Mouse (Mus musculus) midbrain, embryonic 14.5 days (tissue): ENCODE measurements at regions not wholly inside any gene's neighbourhood (a gene's known extent, or its start where the extent isn't known, plus 50 kb on each side); places are given as distances from the start of the nearest gene placed in this dataset.

ENCODE experiments used
- ATAC-seq: fragments of 200-750 bp; cut with Nextera tagmentation; 2 replicates; pipeline ENCODE4 v1.8.0; 2017; ENCODE audit warnings: moderate number of reproducible peaks, moderate library complexity; ENCODE audit not compliant: low FRiP score, low TSS enrichment
- DNase-seq: peaks from one replicate; pipeline ENCODE4 v3.0.0-alpha.2; 2015
- H3K27ac ChIP-seq: fragments of 300-500 bp; sonication (generic); replicated peaks from 2 replicates; pipeline ENCODE4 v1.5.1; 2014; ENCODE audit warnings: mild to moderate bottlenecking, low read depth, low read length, moderate library complexity
- H3K27me3 ChIP-seq: fragments of 300-500 bp; sonication (generic); 2 replicates; pipeline ENCODE4 v1.6.1; 2014; ENCODE audit warnings: low read length, control low read depth, mixed read lengths; ENCODE audit not compliant: control insufficient read depth, insufficient read depth
- H3K36me3 ChIP-seq: fragments of 300-500 bp; sonication (generic); 2 replicates; pipeline ENCODE4 v1.6.1; 2014; ENCODE audit warnings: low read length, control low read depth; ENCODE audit not compliant: control insufficient read depth, insufficient read depth
- H3K4me1 ChIP-seq: fragments of 300-500 bp; sonication (generic); 2 replicates; pipeline ENCODE4 v1.6.1; 2014; ENCODE audit warnings: mild to moderate bottlenecking, antibody characterized with exemption, low read length, control low read depth; ENCODE audit not compliant: control insufficient read depth, insufficient read depth
- H3K4me2 ChIP-seq: fragments of 300-500 bp; sonication (generic); 2 replicates; pipeline ENCODE4 v1.6.1; 2014; ENCODE audit warnings: mild to moderate bottlenecking, low read length, moderate library complexity
- H3K4me3 ChIP-seq: fragments of 300-500 bp; sonication (generic); replicated peaks from 2 replicates; pipeline ENCODE4 v1.5.1; 2014; ENCODE audit warnings: low read depth, low read length
- H3K9ac ChIP-seq: fragments of 300-500 bp; sonication (generic); replicated peaks from 2 replicates; pipeline ENCODE4 v1.6.1; 2014; ENCODE audit warnings: mild to moderate bottlenecking, low read length, moderate library complexity
- H3K9me3 ChIP-seq: fragments of 300-500 bp; sonication (generic); 2 replicates; pipeline ENCODE4 v1.6.1; 2016; ENCODE audit warnings: low read length, control low read depth, mixed read lengths; ENCODE audit not compliant: control insufficient read depth
- WGBS: fragments of 180-500 bp; shearing (Covaris S2); extraction: QIAGEN DNeasy Blood & Tissue Kit; methylation state at CpG from one replicate; pipeline ENCODE4 v1.1.7; 2014; 5-methylcytosine and 5-hydroxymethylcytosine counted together

- H3K9ac ChIP-seq = peak overlapping the region; percentile 60
- no peak for DNase-seq
- WGBS = 39% methylated on average over 3 of the region's 3 CpGs
Measured at GRCm38 (mm10) chr17:15208808-15209173, 167.5 kb upstream of the Gm3448 start.

DNA sequence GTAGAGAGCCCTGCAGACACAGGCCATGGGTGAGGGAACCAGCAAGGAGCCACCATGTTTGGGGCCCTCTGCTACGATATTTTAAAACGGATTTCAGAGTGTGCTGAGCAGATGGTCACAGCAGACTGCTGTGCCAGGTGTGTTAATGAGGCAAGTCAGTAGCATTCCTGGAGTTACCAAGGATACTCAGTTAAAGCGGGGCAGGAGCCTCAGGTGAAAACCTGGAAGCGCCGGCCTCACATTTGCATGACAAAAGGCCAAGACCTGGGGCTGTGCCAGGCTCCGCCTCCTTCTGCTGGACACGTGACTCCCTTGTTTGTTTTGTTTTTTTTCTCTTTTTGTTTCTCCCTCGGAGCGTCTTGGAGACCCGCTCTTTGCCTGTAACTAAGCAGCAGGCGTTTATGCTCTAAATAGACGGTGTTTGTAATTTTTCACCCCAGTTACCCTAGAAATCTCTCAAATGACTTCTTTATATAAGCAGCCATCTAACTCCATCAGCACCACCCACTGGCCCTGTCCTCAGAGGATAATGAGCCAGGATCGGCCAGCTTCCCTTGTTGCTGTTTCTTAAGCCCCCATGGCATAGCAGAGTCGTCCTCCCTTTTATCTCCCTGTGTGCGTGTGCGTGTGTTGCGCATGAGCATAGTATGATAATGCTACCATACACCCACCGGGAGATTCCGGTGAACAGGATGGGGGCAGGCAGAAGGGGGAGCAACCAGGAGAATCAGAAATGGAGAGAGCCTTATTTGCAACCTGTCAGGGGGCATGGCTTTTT is 166.9 kb upstream of the Gm3448 start:
- peak overlapping the region; percentile 30 for H3K4me3 ChIP-seq
- ATAC-seq (peak; percentile 84), DNase-seq (peak; percentile 91)
- no peaks in the 10 kb centered on the region for H3K9me3 ChIP-seq
- WGBS = under 1% methylated on average over 19 of the region's 19 CpGs
- peak overlapping the region; percentile 60 for H3K9ac ChIP-seq
- H3K36me3 ChIP-seq = no peaks in the 10 kb centered on the region
- H3K4me1 ChIP-seq = peaks cover 12% of the 10 kb centered on the region
- peak overlapping the region; percentile 69 for H3K4me2 ChIP-seq
- peak overlapping the region; percentile 86 for H3K27ac ChIP-seq
- no peaks in the 10 kb centered on the region for H3K27me3 ChIP-seq

More at GRCm38 (mm10) chr17:15208808-15209173, 167.5 kb upstream of the Gm3448 start:
- Histone ChIP-seq H3K27me3 (no peaks in the 10 kb centered on the region), H3K27ac (peak overlapping the region; percentile 86), H3K4me2 (peak overlapping the region; percentile 69), H3K36me3 (no peaks in the 10 kb centered on the region), H3K4me1 (peaks cover 12% of the 10 kb centered on the region), H3K9me3 (no peaks in the 10 kb centered on the region), H3K4me3 (peak overlapping the region; percentile 30)
- ATAC-seq = peak; percentile 14; the same call in 1 of the 2 replicates

- Histone ChIP-seq H3K4me1 (peaks cover 12% of the 10 kb centered on the region), H3K36me3 (no peaks in the 10 kb centered on the region), H3K27ac (peak overlapping the region; percentile 86), H3K4me3 (peak overlapping the region; percentile 30), H3K9me3 (no peaks in the 10 kb centered on the region), H3K9ac (peak overlapping the region; percentile 60), H3K27me3 (no peaks in the 10 kb centered on the region), H3K4me2 (peak overlapping the region; percentile 69)
- WGBS = 11% methylated on average over 24 of the region's 24 CpGs
- DNase-seq (peak; percentile 75), ATAC-seq (peak; percentile 19; the same call in 1 of the 2 replicates)
Measured at GRCm38 (mm10) chr17:15207182-15208029, 166.1 kb upstream of the Gm3448 start.

DNA sequence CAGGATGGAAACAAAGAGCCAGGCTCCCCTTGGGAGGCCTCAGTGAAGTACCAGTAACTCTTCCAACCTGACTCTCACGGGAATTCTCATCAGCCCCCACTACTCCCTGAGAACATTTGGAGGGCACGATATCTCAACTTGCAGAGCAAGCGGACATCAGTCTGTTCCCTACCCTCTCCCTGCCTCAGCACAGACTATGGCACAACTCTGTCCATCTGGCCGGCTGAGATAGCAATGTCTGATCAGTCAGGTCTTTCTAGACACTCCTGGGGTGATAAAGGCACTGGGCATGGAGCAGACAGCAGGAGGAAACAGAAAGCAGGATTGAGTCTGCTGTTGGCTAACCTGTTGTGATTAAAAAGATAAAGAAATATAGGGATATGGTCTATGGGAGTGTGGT is 164.5 kb upstream of the Gm3448 start:
- DNase-seq = no peak
- Histone ChIP-seq H3K4me3 (no peak overlapping the region), H3K27me3 (no peaks in the 10 kb centered on the region), H3K9me3 (no peaks in the 10 kb centered on the region), H3K4me1 (peaks cover 12% of the 10 kb centered on the region), H3K4me2 (no peak overlapping the region), H3K9ac (no peak overlapping the region), H3K27ac (no peak overlapping the region), H3K36me3 (no peaks in the 10 kb centered on the region)
- ATAC-seq = no peak
- 79% methylated on average over 4 of the region's 4 CpGs for WGBS

- Histone ChIP-seq H3K4me2 (no peak overlapping the region), H3K27me3 (no peaks in the 10 kb centered on the region), H3K9ac (no peak overlapping the region), H3K27ac (no peak overlapping the region), H3K36me3 (no peaks in the 10 kb centered on the region), H3K4me1 (peaks cover 13% of the 10 kb centered on the region), H3K9me3 (no peaks in the 10 kb centered on the region), H3K4me3 (no peak overlapping the region)
- 80% methylated on average over 1 of the region's 1 CpGs for WGBS
- DNase-seq = no peak
- no peak for ATAC-seq
Measured at GRCm38 (mm10) chr17:15204524-15204923, 163.2 kb upstream of the Gm3448 start.

DNA sequence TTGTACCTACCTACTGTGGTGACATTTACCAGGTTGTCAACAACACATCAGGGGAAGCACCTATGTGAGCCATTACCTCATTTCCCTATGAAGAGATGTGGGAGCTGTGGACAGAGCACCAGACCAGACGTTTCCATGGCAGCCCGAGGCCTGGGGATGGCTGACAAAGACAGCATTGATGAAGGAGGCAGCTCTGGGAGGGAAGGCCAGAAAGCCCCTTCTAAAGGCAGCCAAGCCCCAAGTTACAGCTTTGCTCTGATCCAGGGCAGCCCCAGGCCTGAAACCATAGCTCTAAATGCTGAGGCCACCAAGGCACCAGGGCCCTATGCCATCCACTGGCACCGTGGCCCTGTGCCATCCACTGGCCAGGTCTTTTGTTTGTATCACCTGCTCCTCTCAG is 157.9 kb upstream of the Gm3448 start:
- WGBS = 25% methylated on average over 3 of the region's 3 CpGs
- DNase-seq (peak; percentile 44), ATAC-seq (0 out of 2 replicates have a peak, but pooled peaks have one; percentile 19)
- Histone ChIP-seq H3K9ac (no peak overlapping the region), H3K9me3 (no peaks in the 10 kb centered on the region), H3K4me1 (peaks cover 16% of the 10 kb centered on the region), H3K27me3 (no peaks in the 10 kb centered on the region), H3K36me3 (no peaks in the 10 kb centered on the region), H3K4me2 (no peak overlapping the region), H3K27ac (no peak overlapping the region), H3K4me3 (no peak overlapping the region)

DNA sequence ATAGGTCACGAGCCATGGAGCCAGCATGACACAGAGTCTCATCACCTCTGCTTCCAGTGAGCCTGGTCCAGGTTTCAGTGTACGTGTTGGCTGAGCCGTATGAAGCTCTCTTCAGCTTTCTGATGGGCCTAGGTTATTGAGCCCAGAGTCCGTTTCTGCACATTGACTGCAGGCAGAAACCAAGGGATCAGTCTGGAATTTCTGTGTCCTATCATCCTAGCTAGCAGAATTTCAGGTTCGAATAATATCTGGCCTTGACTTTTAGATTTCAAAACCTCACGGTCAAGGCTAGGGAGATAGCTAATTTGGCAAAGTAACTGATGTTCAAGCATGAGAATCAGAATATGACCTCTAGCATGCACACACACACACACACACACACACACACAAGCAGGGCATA is 156.0 kb upstream of the Gm3448 start:
- ATAC-seq (no peak), DNase-seq (no peak)
- no peak overlapping the region for H3K27ac ChIP-seq
- H3K36me3 ChIP-seq = no peaks in the 10 kb centered on the region
- H3K27me3 ChIP-seq = no peaks in the 10 kb centered on the region
- peaks cover 21% of the 10 kb centered on the region for H3K4me1 ChIP-seq
- no peaks in the 10 kb centered on the region for H3K9me3 ChIP-seq
- no peak overlapping the region for H3K9ac ChIP-seq
- no peak overlapping the region for H3K4me3 ChIP-seq
- no peak overlapping the region for H3K4me2 ChIP-seq
- 92% methylated on average over 6 of the region's 6 CpGs for WGBS

DNA sequence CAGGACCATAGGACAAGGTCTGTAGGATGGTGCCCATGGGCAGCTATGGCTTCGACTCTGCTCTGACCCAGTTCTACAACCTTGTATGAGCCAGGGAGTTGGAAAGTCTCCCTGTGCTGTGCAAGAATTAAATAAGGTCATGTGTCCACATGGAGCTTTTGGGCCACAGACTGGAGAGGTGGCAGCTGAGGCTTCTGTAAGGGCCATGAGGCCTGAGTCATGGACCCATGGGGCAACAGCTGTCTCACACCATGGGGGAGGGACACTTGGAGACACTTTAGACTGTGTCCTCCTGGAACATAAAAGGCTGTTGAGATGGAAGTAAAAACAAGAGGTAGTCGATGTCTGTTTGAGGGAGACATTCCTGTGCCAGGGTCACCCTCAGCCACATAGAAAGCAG is 154.5 kb upstream of the Gm3448 start:
- DNase-seq = no peak
- no peak overlapping the region for H3K4me2 ChIP-seq
- no peak overlapping the region for H3K27ac ChIP-seq
- ATAC-seq = no peak
- peaks cover 21% of the 10 kb centered on the region for H3K4me1 ChIP-seq
- no peaks in the 10 kb centered on the region for H3K9me3 ChIP-seq
- no peaks in the 10 kb centered on the region for H3K27me3 ChIP-seq
- WGBS = 90% methylated on average over 2 of the region's 2 CpGs
- H3K4me3 ChIP-seq = no peak overlapping the region
- H3K36me3 ChIP-seq = no peaks in the 10 kb centered on the region
- no peak overlapping the region for H3K9ac ChIP-seq
